Mouse (Mus musculus) erythroblast, embryonic 14.5 days (primary cell): ENCODE measurements around the gene Rnps1.

Experiments
- GATA1 ChIP-seq: IDR thresholded peaks from 2 replicates; pipeline ENCODE4 v1.6.1; 2012; ENCODE audit warnings: low read length, inconsistent platforms, mixed read lengths
- TAL1 ChIP-seq: IDR thresholded peaks from 3 replicates; pipeline ENCODE4 v1.6.1; 2012; ENCODE audit warnings: low read length, inconsistent platforms, mixed read lengths

DNA sequence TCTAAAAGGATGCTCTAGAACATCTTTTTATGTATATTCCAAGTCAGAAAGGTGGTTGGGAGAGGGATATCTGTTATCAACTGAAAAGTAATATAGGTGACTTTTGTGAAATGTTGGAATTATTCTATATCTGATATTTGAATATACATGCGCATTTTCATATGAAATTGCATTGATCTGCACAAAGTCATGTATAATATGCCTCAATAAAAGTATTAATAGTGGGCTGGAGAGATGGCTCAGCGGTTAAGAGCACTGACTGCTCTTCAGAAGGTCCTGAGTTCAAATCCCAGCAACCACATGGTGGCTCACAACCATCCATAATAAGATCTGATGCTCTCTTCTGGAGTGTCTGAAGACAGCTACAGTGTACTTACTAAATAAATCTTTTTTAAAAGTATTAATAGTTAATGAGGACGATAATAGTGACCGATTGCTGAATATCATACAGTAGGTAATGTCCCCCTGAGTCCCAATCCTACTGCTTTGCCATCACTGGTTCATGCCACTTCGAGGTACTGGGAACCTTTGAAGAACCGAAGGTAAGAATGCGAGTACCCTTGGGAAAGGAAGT lies 55.1 kb downstream of the Rnps1 start:
- TF ChIP-seq GATA1 (no peak), TAL1 (no peak)
